Mouse (Mus musculus) liver, embryonic 14.5 days (tissue): ENCODE data around the gene Borcs6.

ENCODE experiments used
- CTCF ChIP-seq: IDR thresholded peaks from 2 replicates; pipeline ENCODE4 v1.5.1; 2016; ENCODE audit warnings: antibody characterized with exemption, low read depth, control low read depth
- EP300 ChIP-seq: IDR thresholded peaks from 2 replicates; pipeline ENCODE4 v1.6.1; 2016; ENCODE audit warnings: antibody characterized with exemption, low read depth

DNA sequence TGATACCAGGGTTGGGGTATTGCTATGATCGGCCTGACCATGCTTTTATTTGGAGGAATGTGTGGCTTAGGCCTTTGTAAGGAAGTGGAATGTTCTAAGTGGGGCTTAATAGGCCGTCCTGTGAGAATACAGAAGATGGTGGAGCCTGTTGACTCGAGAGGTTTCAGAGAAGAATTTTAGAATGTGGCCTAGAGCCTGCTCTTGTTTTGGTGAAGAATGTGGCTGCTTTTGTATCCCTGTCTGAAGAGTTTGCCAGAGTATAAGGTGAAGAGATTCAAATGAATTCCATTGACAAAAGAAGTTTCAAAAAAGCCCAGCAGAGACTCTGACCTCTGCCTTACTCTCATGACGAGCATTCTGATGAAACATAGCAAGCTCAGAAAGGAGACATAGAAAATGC, 7.7 kb upstream of the Borcs6 start:
- no peak for TF ChIP-seq CTCF
- TF ChIP-seq EP300 = no peak
